Mouse (Mus musculus): Measurements from ENCODE around the gene Cyp4f18.
"Not testable (repeated sequence)": the region's sequence is repeated elsewhere in the genome, so short reads cannot be mapped to it uniquely, and the experiment has no call there.

GRCm38 (mm10) chr8:72054633-72055032 lies 45.2 kb upstream of the Cyp4f18 start:
- TF ChIP-seq CTCF, EP300 (IDR thresholded peaks at IDR 0.05): not testable (repeated sequence)
